Mouse (Mus musculus): ENCODE results near the gene Myo7a. TPM values are rescaled to one million over a fixed set of nuclear protein-coding genes. Genes with fewer than 3 reads are reported as not detected.

Myo7a gene
- total and polyA plus RNA-seq, 3 experiments = 11.3 to 28.0 (median 12.9) TPM

GRCm38 (mm10) chr7:98162239-98162638 lies 42.9 kb upstream of the Myo7a start:
- H3K4me1 ChIP-seq (ENCODE audit: control insufficient read depth in 1 of 2, insufficient read depth in 2 of 2) = peaks cover 0 to 5% of the 10 kb centered on the region in 2 experiments; a peak in 1 of 4 replicates

GRCm38 (mm10) chr7:98160041-98160740 lies 40.9 kb upstream of the Myo7a start:
- H3K4me2 ChIP-seq (ENCODE audit: insufficient read depth, low read depth, poor library complexity, severe bottlenecking) = no peak overlapping the region
- in situ Hi-C loops (cut with MboI; ENCODE audit: low pct_ligation_motif_present, low pct_unique_long_range_greater_than_20kb, low sequenced_read_pairs) = loop anchor here (25.0 kb wide), 1 partner anchor 277 kb away; the partner anchor contains the start of gene Gucy2d
- peaks cover 3% of the 10 kb centered on the region for H3K27me3 ChIP-seq (replicated peaks)
- H3K27ac ChIP-seq (ENCODE audit: insufficient read depth, low read depth) = no peak overlapping the region
- H3K79me2 ChIP-seq (replicated peaks; ENCODE audit: control insufficient read depth, extremely low read depth, insufficient read depth, poor library complexity, severe bottlenecking) = no peaks in the 10 kb centered on the region
- no peak overlapping the region for H3K9ac ChIP-seq (ENCODE audit: insufficient read depth, low read depth)
- DNase-seq (ENCODE audit: extremely low read depth) = no peak
- H3K9me3 ChIP-seq (replicated peaks; ENCODE audit: low read length) = no peaks in the 10 kb centered on the region
- H3K4me1 ChIP-seq (ENCODE audit: control insufficient read depth in 1 of 2, insufficient read depth in 2 of 2) = peaks cover 0 to 16% of the 10 kb centered on the region in 2 experiments; a peak in 2 of 4 replicates
- dilution Hi-C loops (cut with MboI; ENCODE audit: extremely low pct_ligation_motif_present, extremely low pct_unique_long_range_greater_than_20kb, low sequenced_read_pairs) = no loop called here
- H3K4me3 ChIP-seq (replicated peaks in 1 of 3; ENCODE audit: low read depth in 2 of 3, low read length in 2 of 3, poor library complexity in 1 of 3) = no peak overlapping the region
- no peaks in the 10 kb centered on the region for H3K36me3 ChIP-seq (replicated peaks in 1 of 2; ENCODE audit: control insufficient read depth in 1 of 2, insufficient read depth in 1 of 2, low read length in 1 of 2)
- TF ChIP-seq ZKSCAN1 (IDR thresholded peaks at IDR 0.05; ENCODE audit: borderline replicate concordance, low read depth, low read length) = no peak
- no peak for TF ChIP-seq MAFK (IDR thresholded peaks at IDR 0.05; ENCODE audit: insufficient replicate concordance, low read length)
- no peak for TF ChIP-seq USF1 (IDR thresholded peaks at IDR 0.05; ENCODE audit: low read depth, low read length)
- TF ChIP-seq CTCF (conservative IDR thresholded peaks at IDR 0.05 in 1 of 2, IDR thresholded peaks at IDR 0.05 in 1 of 2; ENCODE audit: low read depth in 2 of 2, low read length in 2 of 2) = no peak
- no peak for TF ChIP-seq TBP (conservative IDR thresholded peaks at IDR 0.05; ENCODE audit: low read depth, low read length)
- TF ChIP-seq POLR2AphosphoS2 (IDR thresholded peaks at IDR 0.05; ENCODE audit: low read depth, low read length) = no peak
- no peak for TF ChIP-seq ZC3H11A (IDR thresholded peaks at IDR 0.05; ENCODE audit: low read depth, low read length)
- no peak for TF ChIP-seq MEF2A (IDR thresholded peaks at IDR 0.05; ENCODE audit: borderline replicate concordance, low read depth, low read length)
- TF ChIP-seq RCOR1 (conservative IDR thresholded peaks at IDR 0.05; ENCODE audit: low read depth, low read length) = no peak
- TF ChIP-seq E2F4 (IDR thresholded peaks at IDR 0.05; ENCODE audit: insufficient replicate concordance, low read depth, low read length) = no peak
- no peak for TF ChIP-seq ETS1 (conservative IDR thresholded peaks at IDR 0.05; ENCODE audit: low read depth, low read length)
- TF ChIP-seq ZMIZ1 (IDR thresholded peaks at IDR 0.05; ENCODE audit: low read depth, low read length) = no peak
- no peak for TF ChIP-seq PAX5 (IDR thresholded peaks at IDR 0.05; ENCODE audit: low read length)

More at GRCm38 (mm10) chr7:98162239-98162638, 42.9 kb upstream of the Myo7a start:
- H3K27ac ChIP-seq (ENCODE audit: insufficient read depth, low read depth) = no peak overlapping the region
- no peaks in the 10 kb centered on the region for H3K36me3 ChIP-seq (replicated peaks in 1 of 2; ENCODE audit: control insufficient read depth in 1 of 2, insufficient read depth in 1 of 2, low read length in 1 of 2)
- H3K4me2 ChIP-seq (ENCODE audit: insufficient read depth, low read depth, poor library complexity, severe bottlenecking) = no peak overlapping the region
- H3K79me2 ChIP-seq (replicated peaks; ENCODE audit: control insufficient read depth, extremely low read depth, insufficient read depth, poor library complexity, severe bottlenecking) = no peaks in the 10 kb centered on the region
- TF ChIP-seq RCOR1 (conservative IDR thresholded peaks at IDR 0.05; ENCODE audit: low read depth, low read length) = no peak
- TF ChIP-seq ZC3H11A (IDR thresholded peaks at IDR 0.05; ENCODE audit: low read depth, low read length) = no peak
- no peak for TF ChIP-seq PAX5 (IDR thresholded peaks at IDR 0.05; ENCODE audit: low read length)
- TF ChIP-seq POLR2AphosphoS2 (IDR thresholded peaks at IDR 0.05; ENCODE audit: low read depth, low read length) = no peak
- TF ChIP-seq E2F4 (IDR thresholded peaks at IDR 0.05; ENCODE audit: insufficient replicate concordance, low read depth, low read length) = no peak
- dilution Hi-C loops (cut with MboI; ENCODE audit: extremely low pct_ligation_motif_present, extremely low pct_unique_long_range_greater_than_20kb, low sequenced_read_pairs) = no loop called here
- H3K9ac ChIP-seq (ENCODE audit: insufficient read depth, low read depth) = no peak overlapping the region
- DNase-seq (ENCODE audit: extremely low read depth) = no peak
- no peaks in the 10 kb centered on the region for H3K9me3 ChIP-seq (replicated peaks; ENCODE audit: low read length)
- no peak overlapping the region for H3K4me3 ChIP-seq (replicated peaks in 1 of 3; ENCODE audit: low read depth in 2 of 3, low read length in 2 of 3, poor library complexity in 1 of 3)
- in situ Hi-C loops (cut with MboI; ENCODE audit: low pct_ligation_motif_present, low pct_unique_long_range_greater_than_20kb, low sequenced_read_pairs) = loop anchor here (25.0 kb wide), 1 partner anchor 275 kb away; the partner anchor contains the start of gene Gucy2d
- H3K27me3 ChIP-seq (replicated peaks) = peaks cover 3% of the 10 kb centered on the region

Measured in CH12.LX (cell line).